In the genomic region with DNA sequence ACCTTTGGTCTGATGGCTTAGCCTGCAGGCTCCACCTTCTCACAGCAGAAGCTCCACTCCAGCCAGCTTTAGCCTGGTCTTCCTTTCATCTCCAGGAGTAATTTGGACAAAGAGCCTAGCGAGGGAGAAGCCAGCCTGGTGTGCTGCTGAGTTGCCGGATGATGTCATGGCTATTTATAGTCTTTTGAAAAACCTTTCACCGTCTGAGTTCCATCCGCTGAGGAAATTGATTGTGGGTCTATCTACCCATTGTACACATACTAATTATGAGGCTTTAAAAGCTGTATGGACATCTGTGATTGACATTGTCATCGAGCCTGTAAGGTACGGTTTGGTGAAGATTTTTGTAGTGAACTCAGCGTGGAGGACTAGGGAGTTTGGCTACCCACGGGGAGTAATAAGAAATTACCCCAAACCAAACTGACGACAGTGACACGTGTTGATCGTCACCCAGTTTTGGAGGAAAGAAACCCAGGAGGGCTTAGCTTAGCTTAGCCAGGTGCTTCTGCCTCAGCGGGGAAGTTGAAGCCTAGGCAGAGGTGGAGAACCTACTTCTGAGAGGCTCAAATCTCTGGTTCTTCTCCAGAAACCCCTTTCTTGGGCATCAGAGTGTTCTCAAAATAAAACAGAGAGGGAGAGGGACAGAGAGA, we compare ENCODE assay signal across 8 mouse cellular contexts. TPM values are rescaled to one million over a fixed set of nuclear protein-coding genes. Genes with fewer than 3 reads are reported as not detected.
DNase-seq lines count a peak whose midpoint lies in the region; ATAC-seq lines count a peak whose summit lies in the region.

No protein-coding gene starts in this region.

- ATAC-seq in forebrain, embryonic 11.5 days (replicated peaks; ENCODE audit: low FRiP score), result peak; percentile 87
- no peak; the same call in 1 of the 2 replicates for ATAC-seq in hindbrain, embryonic 14.5 days (ENCODE audit: low FRiP score)
- no peak for ATAC-seq in erythroid progenitor cell, adult 5-6 weeks (replicated peaks; ENCODE audit: low FRiP score, poor library complexity, severe bottlenecking)

- H3K4me2 ChIP-seq in forebrain, embryonic 11.5 days (ENCODE audit: low read depth, low read length, severe bottlenecking), result no peak overlapping the region
- H3K4me2 ChIP-seq in hindbrain, embryonic 14.5 days (replicated peaks), result no peak overlapping the region

- H3K27ac ChIP-seq in forebrain, embryonic 11.5 days (ENCODE audit: low read depth, low read length), result peak overlapping the region; percentile 43; the same call in 1 of the 2 replicates
- no peak overlapping the region for H3K27ac ChIP-seq in hindbrain, embryonic 14.5 days

- 48% methylated on average over 12 of the region's 12 CpGs for WGBS in forebrain, embryonic 11.5 days
- WGBS in hindbrain, embryonic 14.5 days, result 49% methylated on average over 12 of the region's 12 CpGs

- no peak overlapping the region for H3K9ac ChIP-seq in forebrain, embryonic 11.5 days (ENCODE audit: low read length)
- H3K9ac ChIP-seq in hindbrain, embryonic 14.5 days, result no peak overlapping the region

- no peak overlapping the region for H3K4me3 ChIP-seq in forebrain, embryonic 11.5 days (ENCODE audit: low read depth, low read length)
- no peak overlapping the region for H3K4me3 ChIP-seq in hindbrain, embryonic 14.5 days (replicated peaks; ENCODE audit: low read length)

- no peaks in the 10 kb centered on the region for H3K9me3 ChIP-seq in forebrain, embryonic 11.5 days (ENCODE audit: control insufficient read depth, low read length)
- no peaks in the 10 kb centered on the region for H3K9me3 ChIP-seq in hindbrain, embryonic 14.5 days (ENCODE audit: control insufficient read depth, low read length)

- DNase-seq in MN1 (ENCODE audit: low spot score), result peak; percentile 86
- DNase-seq in adipocyte (ENCODE audit: low spot score), result peak; percentile 74
- DNase-seq in forebrain, embryonic 11.5 days (ENCODE audit: low spot score), result no peak
- DNase-seq in hindbrain, embryonic 14.5 days (ENCODE audit: low spot score), result peak; percentile 39
- DNase-seq in right cerebral cortex, postnatal 25 days, result no peak
- no peak for DNase-seq in urinary bladder, adult 18-20 months (ENCODE audit: low spot score in 2 of 2)
- DNase-seq in adrenal gland, postnatal 36 days, result no peak

- H3K36me3 ChIP-seq in forebrain, embryonic 11.5 days (ENCODE audit: control insufficient read depth, insufficient read depth, low read length), result no peaks in the 10 kb centered on the region
- H3K36me3 ChIP-seq in hindbrain, embryonic 14.5 days (replicated peaks; ENCODE audit: control insufficient read depth, insufficient read depth), result no peaks in the 10 kb centered on the region

- peaks cover 5% of the 10 kb centered on the region; the same call in 1 of the 2 replicates for H3K4me1 ChIP-seq in forebrain, embryonic 11.5 days (replicated peaks; ENCODE audit: control insufficient read depth, insufficient read depth, low read length)
- H3K4me1 ChIP-seq in hindbrain, embryonic 14.5 days (replicated peaks; ENCODE audit: control insufficient read depth, insufficient read depth, low read length), result 0 out of 2 replicates have a peak, but pooled peaks cover 7% of the 10 kb centered on the region

- no peaks in the 10 kb centered on the region for H3K27me3 ChIP-seq in forebrain, embryonic 11.5 days (ENCODE audit: control insufficient read depth, insufficient read depth, low read length)
- H3K27me3 ChIP-seq in hindbrain, embryonic 14.5 days (ENCODE audit: control insufficient read depth, insufficient read depth, low read length), result no peaks in the 10 kb centered on the region

RNA-seq across cellular contexts. Expression of a gene that starts 28.8 kb away (rescaled TPM):
- 17.6 and 18.4 TPM in 2 replicates for polyA plus RNA-seq in forebrain, embryonic 11.5 days (2014; fragmentation: Nextera tagmentation; extraction: Ambion mirVana)
- polyA plus RNA-seq in hindbrain, embryonic 14.5 days (2014; fragmentation: Nextera tagmentation; extraction: Ambion mirVana), result 21.9 and 23.3 TPM in 2 replicates
- 13.4 and 14.4 TPM in 2 replicates for total RNA-seq in erythroid progenitor cell, adult 5-6 weeks (2015; ENCODE audit: low replicate concordance)
- total RNA-seq in erythroid progenitor cell, adult 5-6 weeks (2017; ENCODE audit: low replicate concordance), result 8.1 and 9.8 TPM in 2 replicates
- total RNA-seq in adrenal gland, postnatal 36 days (2021), result 10 to 100 TPM in 1 of 2 experiments, 1 to 10 TPM in 1; 7.7 to 12.8 TPM

Comparison
In these comparisons a context has a peak if more than half of its experiments do, and no peak if none do; other contexts are left out.
1. DNase-seq: peak in MN1 (single experiment), adipocyte (single experiment) and hindbrain, embryonic 14.5 days (single experiment); none in forebrain, embryonic 11.5 days (single experiment), right cerebral cortex, postnatal 25 days (single experiment), urinary bladder, adult 18-20 months (0 of 2) and adrenal gland, postnatal 36 days (0 of 2).